Mouse (Mus musculus): Measurements from ENCODE around the gene Zcchc24. TPM values are rescaled to one million over a fixed set of nuclear protein-coding genes. Genes with fewer than 3 reads are reported as not detected.
A peak's percentile ranks its signal among the peaks of the same experiment; 100 is the strongest.

The Zcchc24 gene
- polyA plus RNA-seq, 1 experiment from 2014 or later: 10.4 TPM

GRCm38 (mm10) chr14:25682020-25682419 is 86.8 kb downstream of the Zcchc24 start:
- no peaks in the 10 kb centered on the region for H3K36me3 ChIP-seq (ENCODE audit: control insufficient read depth, insufficient read depth)
- no peaks in the 10 kb centered on the region for H3K4me1 ChIP-seq (replicated peaks; ENCODE audit: control insufficient read depth, insufficient read depth, low read length)
- 83% methylated on average over 6 of the region's 6 CpGs for WGBS
- ATAC-seq: no peak
- H3K27me3 ChIP-seq (replicated peaks; ENCODE audit: control insufficient read depth, insufficient read depth, low read length): no peaks in the 10 kb centered on the region
- H3K4me3 ChIP-seq (replicated peaks; ENCODE audit: low read length): no peak overlapping the region
- H3K4me2 ChIP-seq (ENCODE audit: low read length): no peak overlapping the region
- H3K9me3 ChIP-seq (ENCODE audit: control insufficient read depth, low read length): no peaks in the 10 kb centered on the region
- no peak overlapping the region for H3K9ac ChIP-seq (replicated peaks; ENCODE audit: low read depth, low read length)
- no peak overlapping the region for H3K27ac ChIP-seq (ENCODE audit: low read length)

GRCm38 (mm10) chr14:25679625-25680024 is 89.2 kb downstream of the Zcchc24 start:
- H3K9ac ChIP-seq (replicated peaks; ENCODE audit: low read depth, low read length): no peak overlapping the region
- no peak for ATAC-seq
- H3K4me3 ChIP-seq (replicated peaks; ENCODE audit: low read length): no peak overlapping the region
- H3K27me3 ChIP-seq (replicated peaks; ENCODE audit: control insufficient read depth, insufficient read depth, low read length): no peaks in the 10 kb centered on the region
- WGBS: 78% methylated on average over 7 of the region's 7 CpGs
- H3K27ac ChIP-seq (ENCODE audit: low read length): no peak overlapping the region
- no peaks in the 10 kb centered on the region for H3K36me3 ChIP-seq (ENCODE audit: control insufficient read depth, insufficient read depth)
- H3K4me1 ChIP-seq (replicated peaks; ENCODE audit: control insufficient read depth, insufficient read depth, low read length): no peaks in the 10 kb centered on the region
- no peak overlapping the region for H3K4me2 ChIP-seq (ENCODE audit: low read length)
- no peaks in the 10 kb centered on the region for H3K9me3 ChIP-seq (ENCODE audit: control insufficient read depth, low read length)

DNA sequence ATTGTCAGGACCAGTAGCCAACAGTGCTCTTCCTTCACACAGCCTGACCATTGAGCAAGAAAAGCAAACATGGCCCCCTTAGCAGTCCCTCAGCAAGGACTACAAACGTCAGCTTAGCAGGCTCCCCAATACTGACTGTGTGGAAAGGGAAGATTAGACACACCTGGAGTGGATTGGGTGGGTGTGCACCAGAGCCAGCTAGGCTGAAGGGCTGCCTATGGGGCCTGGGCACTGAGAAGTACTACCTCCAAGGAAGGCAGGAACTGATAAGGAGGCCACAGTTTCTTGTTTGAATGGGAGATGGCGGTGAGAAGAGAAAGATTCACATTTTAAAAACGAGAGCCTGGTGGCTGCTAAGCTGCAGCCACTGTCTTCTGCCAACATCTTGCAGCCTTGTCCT is 101.3 kb downstream of the Zcchc24 start:
- Histone ChIP-seq H3K27ac (ENCODE audit: low read length) (no peak overlapping the region), H3K9me3 (ENCODE audit: control insufficient read depth, low read length) (no peaks in the 10 kb centered on the region), H3K4me1 (replicated peaks; ENCODE audit: control insufficient read depth, insufficient read depth, low read length) (no peaks in the 10 kb centered on the region), H3K9ac (replicated peaks; ENCODE audit: low read depth, low read length) (no peak overlapping the region), H3K4me3 (replicated peaks; ENCODE audit: low read length) (no peak overlapping the region), H3K27me3 (replicated peaks; ENCODE audit: control insufficient read depth, insufficient read depth, low read length) (no peaks in the 10 kb centered on the region), H3K36me3 (ENCODE audit: control insufficient read depth, insufficient read depth) (peaks cover 19% of the 10 kb centered on the region), H3K4me2 (ENCODE audit: low read length) (no peak overlapping the region)
- no peak for ATAC-seq
- 81% methylated on average over 3 of the region's 3 CpGs for WGBS

GRCm38 (mm10) chr14:25666668-25667376 is 102.0 kb downstream of the Zcchc24 start:
- H3K36me3 ChIP-seq (ENCODE audit: control insufficient read depth, insufficient read depth): peaks cover 22% of the 10 kb centered on the region
- WGBS: 89% methylated on average over 2 of the region's 2 CpGs

DNA sequence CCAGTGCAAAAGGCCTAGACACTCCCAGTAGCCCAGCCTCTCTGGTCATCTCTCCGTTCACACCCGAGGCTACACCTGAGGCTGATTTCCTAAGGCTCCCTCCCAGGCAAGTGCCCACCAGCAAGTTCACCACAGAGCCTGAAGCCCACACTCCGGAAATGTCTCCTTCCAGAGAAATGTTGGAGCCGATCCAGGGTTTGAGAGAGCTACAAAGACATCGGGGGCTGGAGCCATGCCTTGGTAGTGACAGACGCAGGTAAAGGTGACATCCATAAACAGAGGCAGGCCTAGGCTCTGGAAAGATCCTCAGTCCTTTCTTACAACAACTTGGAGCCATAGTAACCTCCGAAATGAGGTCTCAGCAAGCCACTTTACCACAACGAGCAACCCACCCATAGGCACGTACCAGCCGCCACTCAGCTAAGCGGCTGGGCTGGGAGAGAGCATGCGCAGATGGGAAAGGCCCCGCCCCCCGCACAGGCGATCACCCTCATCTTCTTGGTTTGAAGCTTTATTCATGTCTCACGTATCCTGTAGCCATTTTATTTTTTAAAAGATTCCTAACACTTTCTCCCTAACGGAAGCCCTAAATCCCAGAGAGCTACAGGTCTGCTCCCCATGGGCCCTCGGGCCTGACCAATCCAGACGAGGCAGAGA is 103.4 kb downstream of the Zcchc24 start:
- WGBS: 66% methylated on average over 19 of the region's 19 CpGs
- Histone ChIP-seq H3K27ac (ENCODE audit: low read length) (peak overlapping the region; percentile 34; the same call in 1 of the 2 replicates), H3K9me3 (ENCODE audit: control insufficient read depth, low read length) (no peaks in the 10 kb centered on the region), H3K36me3 (ENCODE audit: control insufficient read depth, insufficient read depth) (peaks cover 30% of the 10 kb centered on the region), H3K4me3 (replicated peaks; ENCODE audit: low read length) (no peak overlapping the region), H3K4me1 (replicated peaks; ENCODE audit: control insufficient read depth, insufficient read depth, low read length) (no peaks in the 10 kb centered on the region), H3K27me3 (replicated peaks; ENCODE audit: control insufficient read depth, insufficient read depth, low read length) (no peaks in the 10 kb centered on the region), H3K9ac (replicated peaks; ENCODE audit: low read depth, low read length) (no peak overlapping the region), H3K4me2 (ENCODE audit: low read length) (no peak overlapping the region)
- peak; percentile 29; the same call in 1 of the 2 replicates for ATAC-seq

More at GRCm38 (mm10) chr14:25666668-25667376, 102.0 kb downstream of the Zcchc24 start:
- ATAC-seq: no peak
- Histone ChIP-seq H3K9me3 (ENCODE audit: control insufficient read depth, low read length) (no peaks in the 10 kb centered on the region), H3K4me1 (replicated peaks; ENCODE audit: control insufficient read depth, insufficient read depth, low read length) (no peaks in the 10 kb centered on the region), H3K4me2 (ENCODE audit: low read length) (no peak overlapping the region), H3K27me3 (replicated peaks; ENCODE audit: control insufficient read depth, insufficient read depth, low read length) (no peaks in the 10 kb centered on the region), H3K9ac (replicated peaks; ENCODE audit: low read depth, low read length) (no peak overlapping the region), H3K27ac (ENCODE audit: low read length) (no peak overlapping the region), H3K4me3 (replicated peaks; ENCODE audit: low read length) (no peak overlapping the region)

DNA sequence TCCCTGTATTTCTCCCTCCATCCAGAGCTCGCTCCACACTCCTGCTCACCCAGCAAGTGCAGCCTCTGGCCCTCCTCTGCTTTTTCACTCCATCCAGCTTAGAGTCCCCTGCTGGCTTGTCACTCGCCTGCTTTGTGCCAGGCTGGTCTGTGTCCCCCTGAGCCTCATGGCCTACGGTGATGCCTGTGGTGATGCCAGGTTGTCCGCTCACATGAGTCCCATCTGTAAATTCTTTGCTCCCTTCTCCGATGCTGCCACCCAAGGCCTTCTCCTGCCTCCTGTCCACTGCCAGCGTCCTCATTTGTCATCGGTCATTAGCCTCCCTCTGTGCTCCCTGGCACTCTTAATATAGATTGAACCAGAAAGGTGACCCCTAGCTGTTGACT is 104.5 kb downstream of the Zcchc24 start:
- ATAC-seq: no peak

GRCm38 (mm10) chr14:25663649-25664309 is 105.1 kb downstream of the Zcchc24 start:
- H3K4me2 ChIP-seq (ENCODE audit: low read length): no peak overlapping the region
- H3K4me1 ChIP-seq (replicated peaks; ENCODE audit: control insufficient read depth, insufficient read depth, low read length): no peaks in the 10 kb centered on the region
- H3K27ac ChIP-seq (ENCODE audit: low read length): no peak overlapping the region
- no peak overlapping the region for H3K4me3 ChIP-seq (replicated peaks; ENCODE audit: low read length)
- no peaks in the 10 kb centered on the region for H3K9me3 ChIP-seq (ENCODE audit: control insufficient read depth, low read length)
- no peaks in the 10 kb centered on the region for H3K27me3 ChIP-seq (replicated peaks; ENCODE audit: control insufficient read depth, insufficient read depth, low read length)
- ATAC-seq: no peak
- H3K36me3 ChIP-seq (ENCODE audit: control insufficient read depth, insufficient read depth): peaks cover 36% of the 10 kb centered on the region
- WGBS: 77% methylated on average over 7 of the region's 7 CpGs
- no peak overlapping the region for H3K9ac ChIP-seq (replicated peaks; ENCODE audit: low read depth, low read length)

More for the DNA sequence above, 104.5 kb downstream of the Zcchc24 start:
- Histone ChIP-seq H3K27me3 (replicated peaks; ENCODE audit: control insufficient read depth, insufficient read depth, low read length) (no peaks in the 10 kb centered on the region), H3K9ac (replicated peaks; ENCODE audit: low read depth, low read length) (no peak overlapping the region), H3K27ac (ENCODE audit: low read length) (no peak overlapping the region), H3K4me1 (replicated peaks; ENCODE audit: control insufficient read depth, insufficient read depth, low read length) (no peaks in the 10 kb centered on the region), H3K4me3 (replicated peaks; ENCODE audit: low read length) (no peak overlapping the region), H3K4me2 (ENCODE audit: low read length) (no peak overlapping the region), H3K9me3 (ENCODE audit: control insufficient read depth, low read length) (no peaks in the 10 kb centered on the region), H3K36me3 (ENCODE audit: control insufficient read depth, insufficient read depth) (peaks cover 30% of the 10 kb centered on the region)
- 74% methylated on average over 7 of the region's 7 CpGs for WGBS

Other genes with a start within 250 kb of the Zcchc24 start
- 24.1 and 26.3 TPM in 2 replicates for gene Ppif, start 74.9 kb downstream of the Zcchc24 start, polyA plus RNA-seq (2015; fragmentation: Nextera tagmentation; extraction: Ambion mirVana)
- gene Anxa11, start 73.1 kb upstream of the Zcchc24 start, polyA plus RNA-seq (2015; fragmentation: Nextera tagmentation; extraction: Ambion mirVana): 2.0 and 2.6 TPM in 2 replicates
- gene Plac9a, start 134.1 kb upstream of the Zcchc24 start, polyA plus RNA-seq (2015; fragmentation: Nextera tagmentation; extraction: Ambion mirVana): not detected in 2 replicates
- gene Tmem254a, start 158.6 kb upstream of the Zcchc24 start, polyA plus RNA-seq (2015; fragmentation: Nextera tagmentation; extraction: Ambion mirVana): 2.9 and 3.9 TPM in 2 replicates
- not detected in 2 replicates for gene Cphx1, start 169.3 kb upstream of the Zcchc24 start, polyA plus RNA-seq (2015; fragmentation: Nextera tagmentation; extraction: Ambion mirVana)
- gene Duxbl1, start 209.5 kb upstream of the Zcchc24 start, polyA plus RNA-seq (2015; fragmentation: Nextera tagmentation; extraction: Ambion mirVana): 3.0 and 6.7 TPM in 2 replicates